ENCODE assay signal across 15 mouse cellular contexts in the genomic region with DNA sequence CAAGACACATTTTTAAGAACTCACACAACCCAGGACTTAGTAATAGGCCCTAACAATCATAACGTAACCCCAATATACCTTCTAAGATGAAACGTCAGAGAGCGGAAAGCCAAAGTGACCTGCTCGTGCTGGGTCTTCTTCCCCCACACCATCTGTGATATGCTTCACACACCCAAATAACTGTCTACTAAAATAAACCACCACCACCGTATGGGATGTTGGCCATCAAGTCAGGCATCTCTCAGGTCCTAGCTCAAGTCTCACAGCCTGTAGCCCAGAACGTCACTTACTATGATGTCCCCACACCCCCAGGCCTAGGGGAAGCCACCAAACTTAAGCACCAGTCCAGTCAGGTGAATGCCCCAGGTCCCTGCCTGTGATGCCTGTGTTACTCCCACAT. TPM values are rescaled to one million over a fixed set of nuclear protein-coding genes. Genes with fewer than 3 reads are reported as not detected.
DNase-seq lines count a peak whose midpoint lies in the region; ATAC-seq and TF ChIP-seq lines count a peak whose summit lies in the region.
"Had no signal": no experiment of that assay in that cellular context is flagged by ENCODE, and none has a peak within 500 bp of the region (broad histone marks: within the 10 kb centered on the region; RNA-seq: fewer than 3 reads in every experiment).

No protein-coding gene starts in this region.

- no peak for TF ChIP-seq POLR2A in cerebellum, adult 2 months (IDR thresholded peaks at IDR 0.05; ENCODE audit: borderline replicate concordance, insufficient read depth, low read length)

- H3K4me3 ChIP-seq in cerebellum, adult 2 months (replicated peaks; ENCODE audit: insufficient read depth, low read depth, low read length) = no peak overlapping the region
- H3K4me3 ChIP-seq in midbrain, embryonic 11.5 days (ENCODE audit: low read depth, low read length) = no peak overlapping the region
- no peak overlapping the region for H3K4me3 ChIP-seq in midbrain, postnatal 0 days (ENCODE audit: low read depth, low read length)
- H3K4me3 ChIP-seq: embryonic facial prominence, embryonic 10.5 days; embryonic facial prominence, embryonic 12.5 days; forebrain, embryonic 13.5 days; forebrain, embryonic 15.5 days had no signal

- no peak overlapping the region for H3K4me2 ChIP-seq in midbrain, embryonic 11.5 days
- no peak overlapping the region for H3K4me2 ChIP-seq in midbrain, postnatal 0 days (ENCODE audit: low read depth, low read length, poor library complexity, severe bottlenecking)
- H3K4me2 ChIP-seq: embryonic facial prominence, embryonic 12.5 days; forebrain, embryonic 13.5 days; forebrain, embryonic 15.5 days had no signal

- no peak for ATAC-seq in midbrain, embryonic 11.5 days (ENCODE audit: low FRiP score)
- no peak for ATAC-seq in midbrain, postnatal 0 days (ENCODE audit: low FRiP score)
- ATAC-seq: forebrain, embryonic 13.5 days; forebrain, embryonic 15.5 days; forebrain, postnatal 0 days had no signal

- no peaks in the 10 kb centered on the region for H3K9me3 ChIP-seq in midbrain, embryonic 11.5 days (ENCODE audit: control insufficient read depth, low read length)
- no peaks in the 10 kb centered on the region for H3K9me3 ChIP-seq in midbrain, postnatal 0 days (ENCODE audit: low read length)
- H3K9me3 ChIP-seq: embryonic facial prominence, embryonic 10.5 days; embryonic facial prominence, embryonic 12.5 days; forebrain, embryonic 13.5 days; forebrain, embryonic 15.5 days had no signal

- 23% methylated on average over 6 of the region's 6 CpGs for WGBS in cerebellum, adult 2 months
- 92% methylated on average over 6 of the region's 6 CpGs for WGBS in midbrain, embryonic 11.5 days
- 94% methylated on average over 6 of the region's 6 CpGs for WGBS in midbrain, postnatal 0 days

- no peak overlapping the region for H3K9ac ChIP-seq in midbrain, embryonic 11.5 days (ENCODE audit: low read length)
- no peak overlapping the region for H3K9ac ChIP-seq in midbrain, postnatal 0 days (replicated peaks; ENCODE audit: low read length, poor library complexity, severe bottlenecking)
- H3K9ac ChIP-seq: embryonic facial prominence, embryonic 12.5 days; forebrain, embryonic 13.5 days; forebrain, embryonic 15.5 days; forebrain, postnatal 0 days had no signal

- peaks cover 34% of the 10 kb centered on the region for H3K4me1 ChIP-seq in cerebellum, adult 2 months (ENCODE audit: control insufficient read depth, insufficient read depth, low read length)
- peaks cover 3% of the 10 kb centered on the region; the same call in 1 of the 2 replicates for H3K4me1 ChIP-seq in midbrain, embryonic 11.5 days (ENCODE audit: control insufficient read depth, insufficient read depth, low read length)
- no peaks in the 10 kb centered on the region for H3K4me1 ChIP-seq in midbrain, postnatal 0 days (ENCODE audit: insufficient read depth, low read length)

- no peaks in the 10 kb centered on the region for H3K27me3 ChIP-seq in cerebellum, adult 2 months (ENCODE audit: control insufficient read depth, insufficient read depth, low read length)
- no peaks in the 10 kb centered on the region for H3K27me3 ChIP-seq in midbrain, embryonic 11.5 days (ENCODE audit: control insufficient read depth, insufficient read depth, low read length)
- H3K27me3 ChIP-seq in midbrain, postnatal 0 days (ENCODE audit: insufficient read depth, low read length) = no peaks in the 10 kb centered on the region
- H3K27me3 ChIP-seq: embryonic facial prominence, embryonic 12.5 days; forebrain, embryonic 13.5 days; forebrain, embryonic 15.5 days had no signal

- peak; percentile 61 to 86 for DNase-seq in cerebellum, adult 2 months
- no peak for DNase-seq in cerebellum, postnatal 4 days (ENCODE audit: low spot score in 2 of 2)
- DNase-seq in cerebellum, adult 9-11 months = peak; percentile 77
- DNase-seq in cerebellum, adult 8-10 months = no peak
- peak; percentile 26 for DNase-seq in midbrain, embryonic 11.5 days (ENCODE audit: low spot score, missing footprints)
- no peak for DNase-seq in midbrain, postnatal 0 days (ENCODE audit: low spot score)
- no peak for DNase-seq in right cerebral cortex, adult 2 months (ENCODE audit: low spot score in 2 of 2)
- DNase-seq: adrenal gland, adult 2 months; adrenal gland, postnatal 10 days; adrenal gland, postnatal 25 days; forebrain, postnatal 0 days had no signal

- H3K27ac ChIP-seq in cerebellum, adult 2 months (ENCODE audit: insufficient read depth, low read length) = 0 out of 2 replicates have a peak overlapping the region, but pooled peaks have one; percentile 19
- H3K27ac ChIP-seq in midbrain, embryonic 11.5 days (ENCODE audit: low read depth, low read length) = no peak overlapping the region
- H3K27ac ChIP-seq in midbrain, postnatal 0 days (ENCODE audit: low read depth, low read length) = no peak overlapping the region
- H3K27ac ChIP-seq: embryonic facial prominence, embryonic 10.5 days; embryonic facial prominence, embryonic 12.5 days; forebrain, embryonic 13.5 days; forebrain, embryonic 15.5 days had no signal

- no peaks in the 10 kb centered on the region for H3K36me3 ChIP-seq in midbrain, embryonic 11.5 days (ENCODE audit: control insufficient read depth, insufficient read depth, low read length)
- H3K36me3 ChIP-seq in midbrain, postnatal 0 days (ENCODE audit: insufficient read depth, low read length) = peaks cover 7% of the 10 kb centered on the region; the same call in 1 of the 2 replicates
- H3K36me3 ChIP-seq: embryonic facial prominence, embryonic 10.5 days; embryonic facial prominence, embryonic 12.5 days; forebrain, embryonic 15.5 days had no signal

- no peak for TF ChIP-seq CTCF in cerebellum, adult 2 months (IDR thresholded peaks at IDR 0.05; ENCODE audit: borderline replicate concordance, insufficient read depth, low read depth, low read length)
- no peak for TF ChIP-seq CTCF in midbrain, postnatal 0 days (IDR thresholded peaks at IDR 0.05)

RNA-seq across cellular contexts. Expression of a gene that starts 55.6 kb away (rescaled TPM):
- polyA plus RNA-seq in cerebellum, adult 2 months (2012; rRNA removed) = 47.5 and 53.1 TPM in 2 replicates
- 0.53 and 0.77 TPM in 2 replicates for polyA plus RNA-seq in midbrain, embryonic 11.5 days (2014; fragmentation: Nextera tagmentation; extraction: Ambion mirVana)
- 21.1 and 22.4 TPM in 2 replicates for total RNA-seq in midbrain, postnatal 0 days (2014; rRNA removed)
- 2.0 and 2.4 TPM in 2 replicates for polyA plus RNA-seq in midbrain, postnatal 0 days (2015; fragmentation: Nextera tagmentation; extraction: Ambion mirVana)

Comparison
In these comparisons a context has a peak if more than half of its experiments do, and no peak if none do; other contexts are left out.
1. DNase-seq: peak in cerebellum, adult 2 months (2 of 2), cerebellum, adult 9-11 months (single experiment) and midbrain, embryonic 11.5 days (single experiment); none in cerebellum, postnatal 4 days (0 of 2), cerebellum, adult 8-10 months (single experiment), midbrain, postnatal 0 days (single experiment) and right cerebral cortex, adult 2 months (0 of 2).
2. RNA of a gene that starts 55.6 kb away (polyA plus RNA-seq): 47.5 to 53.1 TPM in cerebellum, adult 2 months; 2.0 to 2.4 TPM in midbrain, postnatal 0 days and 0.53 to 0.77 TPM in midbrain, embryonic 11.5 days; every median in the first group is over 10 times any median in the second.